Mouse (Mus musculus): ENCODE data around the gene Tspo. TPM values are rescaled to one million over a fixed set of nuclear protein-coding genes. Genes with fewer than 3 reads are reported as not detected.
A peak's percentile ranks its signal among the peaks of the same experiment; 100 is the strongest.

The Tspo gene
- polyA plus RNA-seq, 1 experiment: 584 TPM

DNA sequence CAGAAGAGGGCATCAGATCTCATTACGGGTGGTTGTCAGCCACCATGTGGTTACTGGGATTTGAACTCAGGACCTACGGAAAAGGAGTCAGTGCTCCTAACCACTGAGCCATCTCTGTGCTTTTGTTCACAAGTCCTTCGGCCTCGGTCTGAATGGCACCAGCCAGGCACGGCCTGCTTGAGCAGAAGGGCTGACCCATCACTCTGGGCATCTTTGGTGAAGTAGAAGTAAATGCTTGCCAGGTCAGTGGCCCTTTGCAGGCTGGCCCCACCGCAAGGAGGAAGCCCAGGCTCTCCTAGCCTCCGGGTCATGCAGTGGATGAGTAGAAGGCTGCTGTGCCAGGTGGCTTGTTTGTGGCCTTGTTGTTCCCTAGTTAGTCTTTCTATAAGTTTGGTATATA lies 40.0 kb downstream of the Tspo start:
- 92% methylated on average over 7 of the region's 7 CpGs for WGBS
- no peak overlapping the region for H3K4me3 ChIP-seq (ENCODE audit: control insufficient read depth, insufficient read depth, low read length)
- H3K27me3 ChIP-seq (ENCODE audit: control insufficient read depth, insufficient read depth, low read length): no peaks in the 10 kb centered on the region
- H3K27ac ChIP-seq (ENCODE audit: control insufficient read depth, insufficient read depth, low read length): peak overlapping the region; percentile 99
- TF ChIP-seq CTCF (IDR thresholded peaks at IDR 0.05; ENCODE audit: borderline replicate concordance, control insufficient read depth, extremely low read depth, insufficient read depth, low read length, poor library complexity) (no peak), POLR2A (IDR thresholded peaks at IDR 0.05; ENCODE audit: control insufficient read depth, extremely low read depth, insufficient read depth, low read length, poor library complexity) (no peak)
- DNase-seq: peak; percentile 33
- H3K4me1 ChIP-seq (replicated peaks; ENCODE audit: control insufficient read depth, insufficient read depth, low read length): peaks cover 50% of the 10 kb centered on the region
- H3K36me3 ChIP-seq (ENCODE audit: control insufficient read depth, insufficient read depth, low read length): no peaks in the 10 kb centered on the region

DNA sequence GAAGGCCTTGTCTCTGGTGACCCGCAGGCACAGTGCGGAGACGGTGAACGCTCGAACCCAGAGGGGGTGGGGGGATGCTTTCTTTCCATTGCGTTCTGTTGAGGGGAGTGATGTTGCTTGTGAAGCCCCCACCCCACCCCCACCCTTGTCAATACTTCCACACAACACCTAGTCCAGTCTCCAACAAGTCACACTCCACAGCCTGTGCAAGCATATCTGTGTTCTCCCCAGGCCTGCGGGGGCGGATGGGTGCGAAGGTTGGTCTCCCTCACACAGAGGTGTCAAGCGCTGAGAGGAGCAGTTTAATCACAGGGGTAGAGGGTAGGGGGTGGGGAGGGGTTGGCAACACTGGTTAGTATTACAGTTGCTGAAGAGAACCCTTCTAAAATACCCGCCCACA lies 42.8 kb downstream of the Tspo start:
- Histone ChIP-seq H3K27ac (ENCODE audit: control insufficient read depth, insufficient read depth, low read length) (no peak overlapping the region), H3K36me3 (ENCODE audit: control insufficient read depth, insufficient read depth, low read length) (no peaks in the 10 kb centered on the region), H3K27me3 (ENCODE audit: control insufficient read depth, insufficient read depth, low read length) (no peaks in the 10 kb centered on the region), H3K4me1 (replicated peaks; ENCODE audit: control insufficient read depth, insufficient read depth, low read length) (peaks cover 55% of the 10 kb centered on the region), H3K4me3 (ENCODE audit: control insufficient read depth, insufficient read depth, low read length) (no peak overlapping the region)
- 95% methylated on average over 11 of the region's 11 CpGs for WGBS
- TF ChIP-seq CTCF (IDR thresholded peaks at IDR 0.05; ENCODE audit: borderline replicate concordance, control insufficient read depth, extremely low read depth, insufficient read depth, low read length, poor library complexity) (no peak), POLR2A (IDR thresholded peaks at IDR 0.05; ENCODE audit: control insufficient read depth, extremely low read depth, insufficient read depth, low read length, poor library complexity) (no peak)
- DNase-seq: no peak

DNA sequence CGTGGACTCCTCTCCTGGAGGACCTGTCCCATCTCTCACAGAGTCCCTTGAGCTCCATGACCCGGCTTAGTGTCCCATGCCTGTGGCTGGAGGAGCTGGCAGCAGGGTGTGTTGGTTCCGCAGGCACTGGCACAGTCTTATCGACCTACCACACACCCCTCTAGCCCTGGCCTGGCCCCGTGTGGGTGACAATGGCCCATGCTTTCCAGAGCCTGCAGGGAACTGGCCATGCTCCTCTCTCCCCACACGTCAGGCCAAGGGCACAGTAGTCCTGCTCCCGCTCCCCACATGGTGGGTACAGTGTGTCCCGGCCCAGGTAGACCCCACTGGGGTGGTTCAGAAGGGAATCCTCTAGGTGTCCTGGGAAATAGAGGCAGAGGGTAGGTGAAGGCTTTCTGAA lies 43.3 kb downstream of the Tspo start:
- H3K4me3 ChIP-seq (ENCODE audit: control insufficient read depth, insufficient read depth, low read length): no peak overlapping the region
- whole genome bisulfite sequencing: 98% methylated on average over 8 of the region's 8 CpGs
- no peak for DNase-seq
- H3K27ac ChIP-seq (ENCODE audit: control insufficient read depth, insufficient read depth, low read length): no peak overlapping the region
- H3K27me3 ChIP-seq (ENCODE audit: control insufficient read depth, insufficient read depth, low read length): no peaks in the 10 kb centered on the region
- no peak for TF ChIP-seq CTCF (IDR thresholded peaks at IDR 0.05; ENCODE audit: borderline replicate concordance, control insufficient read depth, extremely low read depth, insufficient read depth, low read length, poor library complexity)
- TF ChIP-seq POLR2A (IDR thresholded peaks at IDR 0.05; ENCODE audit: control insufficient read depth, extremely low read depth, insufficient read depth, low read length, poor library complexity): no peak
- no peaks in the 10 kb centered on the region for H3K36me3 ChIP-seq (ENCODE audit: control insufficient read depth, insufficient read depth, low read length)
- peaks cover 56% of the 10 kb centered on the region for H3K4me1 ChIP-seq (replicated peaks; ENCODE audit: control insufficient read depth, insufficient read depth, low read length)

DNA sequence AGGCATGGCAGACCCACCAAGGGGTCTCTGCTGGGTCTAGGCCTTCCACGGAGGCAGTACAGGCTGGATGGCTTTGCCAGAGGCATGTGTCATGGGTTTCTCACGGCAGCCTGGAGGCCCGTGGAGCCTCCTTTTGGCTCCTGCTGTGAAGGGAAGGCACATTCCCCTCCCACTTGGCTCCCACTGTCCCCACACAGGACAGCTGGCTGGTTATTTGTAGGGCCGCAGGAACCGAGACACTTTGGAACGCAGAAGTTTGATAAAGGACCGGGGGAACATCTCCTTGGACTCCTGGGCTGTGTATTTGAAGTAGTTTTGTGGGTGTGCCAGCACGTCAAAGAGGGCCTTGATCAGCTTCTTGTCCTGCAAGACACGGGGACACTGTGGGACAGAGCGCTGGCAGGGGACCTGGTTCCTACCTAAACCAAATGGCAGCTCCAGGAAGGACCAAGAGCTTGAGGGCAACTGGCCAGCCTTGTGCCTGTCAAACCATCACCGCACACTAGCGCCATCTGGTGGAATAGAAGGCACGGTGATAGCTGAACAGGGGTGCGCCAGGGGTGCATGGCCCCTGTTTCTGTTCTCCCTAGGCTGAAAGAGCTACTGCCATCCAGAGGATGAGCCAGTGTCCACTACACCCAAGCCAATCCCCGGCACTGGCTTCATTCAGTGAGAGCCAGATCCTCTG lies 43.9 kb downstream of the Tspo start:
- Histone ChIP-seq H3K4me1 (replicated peaks; ENCODE audit: control insufficient read depth, insufficient read depth, low read length) (peaks cover 57% of the 10 kb centered on the region), H3K27me3 (ENCODE audit: control insufficient read depth, insufficient read depth, low read length) (no peaks in the 10 kb centered on the region), H3K27ac (ENCODE audit: control insufficient read depth, insufficient read depth, low read length) (no peak overlapping the region), H3K36me3 (ENCODE audit: control insufficient read depth, insufficient read depth, low read length) (no peaks in the 10 kb centered on the region), H3K4me3 (ENCODE audit: control insufficient read depth, insufficient read depth, low read length) (no peak overlapping the region)
- TF ChIP-seq CTCF (IDR thresholded peaks at IDR 0.05; ENCODE audit: borderline replicate concordance, control insufficient read depth, extremely low read depth, insufficient read depth, low read length, poor library complexity): peak; percentile 92
- TF ChIP-seq POLR2A (IDR thresholded peaks at IDR 0.05; ENCODE audit: control insufficient read depth, extremely low read depth, insufficient read depth, low read length, poor library complexity): no peak
- peak; percentile 79 for DNase-seq
- 53% methylated on average over 15 of the region's 15 CpGs for WGBS

DNA sequence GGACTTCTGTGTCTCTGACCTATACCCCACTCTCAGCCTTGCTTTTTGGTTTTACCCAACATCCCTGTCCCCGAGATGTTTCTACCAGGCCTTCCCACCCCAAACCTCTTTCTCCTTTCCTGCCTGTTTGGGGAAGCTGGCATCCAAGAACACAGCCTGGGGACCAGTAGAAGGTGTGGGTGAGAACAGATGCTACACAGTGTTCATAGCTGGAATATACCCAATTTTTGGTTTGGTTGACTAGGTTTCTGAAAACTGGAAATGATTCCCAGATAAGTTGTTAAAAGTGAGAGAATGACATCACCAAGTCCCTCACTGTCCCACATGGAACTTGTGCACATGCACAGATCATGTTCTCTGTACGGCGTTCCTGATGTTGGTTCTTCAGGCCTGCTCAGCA lies 51.9 kb downstream of the Tspo start:
- DNase-seq: no peak
- H3K27ac ChIP-seq (ENCODE audit: control insufficient read depth, insufficient read depth, low read length): no peak overlapping the region
- no peaks in the 10 kb centered on the region for H3K27me3 ChIP-seq (ENCODE audit: control insufficient read depth, insufficient read depth, low read length)
- H3K4me3 ChIP-seq (ENCODE audit: control insufficient read depth, insufficient read depth, low read length): no peak overlapping the region
- WGBS: 92% methylated on average over 3 of the region's 3 CpGs
- H3K4me1 ChIP-seq (replicated peaks; ENCODE audit: control insufficient read depth, insufficient read depth, low read length): peaks cover 18% of the 10 kb centered on the region
- TF ChIP-seq POLR2A (IDR thresholded peaks at IDR 0.05; ENCODE audit: control insufficient read depth, extremely low read depth, insufficient read depth, low read length, poor library complexity) (no peak), CTCF (IDR thresholded peaks at IDR 0.05; ENCODE audit: borderline replicate concordance, control insufficient read depth, extremely low read depth, insufficient read depth, low read length, poor library complexity) (no peak)
- no peaks in the 10 kb centered on the region for H3K36me3 ChIP-seq (ENCODE audit: control insufficient read depth, insufficient read depth, low read length)

Other genes with a start within 250 kb of the Tspo start
- gene Arfgap3, start 213.3 kb upstream of the Tspo start, polyA plus RNA-seq (2012; rRNA removed): 15.0 and 23.0 TPM in 2 replicates
- 25.7 and 30.5 TPM in 2 replicates for gene Pacsin2, start 99.0 kb upstream of the Tspo start, polyA plus RNA-seq (2012; rRNA removed)
- 9.7 and 10.9 TPM in 2 replicates for gene Ttll1, start 52.7 kb upstream of the Tspo start, polyA plus RNA-seq (2012; rRNA removed)
- gene Bik, start 36.7 kb upstream of the Tspo start, polyA plus RNA-seq (2012; rRNA removed): 11.0 and 14.7 TPM in 2 replicates
- 31.9 and 39.9 TPM in 2 replicates for gene Mcat, start 195 bp downstream of the Tspo start, polyA plus RNA-seq (2012; rRNA removed)
- gene Ttll12, start 31.6 kb downstream of the Tspo start, polyA plus RNA-seq (2012; rRNA removed): 105 and 119 TPM in 2 replicates
- 1.3 and 2.2 TPM in 2 replicates for gene Scube1, start 161.4 kb downstream of the Tspo start, polyA plus RNA-seq (2012; rRNA removed)
- gene Mpped1, start 215.9 kb downstream of the Tspo start, polyA plus RNA-seq (2012; rRNA removed): 0.22 and 0.31 TPM in 2 replicates